Mouse (Mus musculus): ENCODE measurements around the gene Ssc5d.
A peak's percentile ranks its signal among the peaks of the same experiment; 100 is the strongest.
"Not testable (repeated sequence)": the region's sequence is repeated elsewhere in the genome, so short reads cannot be mapped to it uniquely, and the experiment has no call there.

The Ssc5d gene

GRCm38 (mm10) chr7:4925441-4926381 is at the start of gene Ssc5d:
Gene Ssc5d, plus strand, starts transcription at chr7:4925785.
- DNase-seq (ENCODE audit: low spot score) = no peak

GRCm38 (mm10) chr7:4876753-4877221 is 48.8 kb upstream of the Ssc5d start, which contains the start of gene Isoc2a:
Gene Isoc2a, plus strand, starts transcription at chr7:4877153.
- peak; percentile 78 for DNase-seq (ENCODE audit: low spot score)

- no peak for DNase-seq (ENCODE audit: low spot score)
These were observed 48.4 kb upstream of the Ssc5d start for GRCm38 (mm10) chr7:4877226-4877625.

GRCm38 (mm10) chr7:4878186-4878585 is 47.4 kb upstream of the Ssc5d start:
- no peak for DNase-seq (ENCODE audit: low spot score)

GRCm38 (mm10) chr7:4879036-4879435 is 46.5 kb upstream of the Ssc5d start:
- DNase-seq (ENCODE audit: low spot score) = not testable (repeated sequence)

GRCm38 (mm10) chr7:4886680-4887079 is 38.9 kb upstream of the Ssc5d start:
- no peak for DNase-seq (ENCODE audit: low spot score)

- no peak for DNase-seq (ENCODE audit: low spot score)
These were observed 30.4 kb upstream of the Ssc5d start for GRCm38 (mm10) chr7:4895186-4895585.

- no peak for DNase-seq (ENCODE audit: low spot score)
These were observed 26.5 kb upstream of the Ssc5d start for GRCm38 (mm10) chr7:4898851-4899648.

GRCm38 (mm10) chr7:4899649-4900522 is 25.7 kb upstream of the Ssc5d start:
- DNase-seq (ENCODE audit: low spot score) = no peak

GRCm38 (mm10) chr7:4900523-4900851 is 25.1 kb upstream of the Ssc5d start:
- DNase-seq (ENCODE audit: low spot score) = no peak

- no peak for DNase-seq (ENCODE audit: low spot score)
These were observed 24.4 kb upstream of the Ssc5d start for GRCm38 (mm10) chr7:4901171-4901570.

- no peak for DNase-seq (ENCODE audit: low spot score)
These were observed 23.2 kb upstream of the Ssc5d start for GRCm38 (mm10) chr7:4902404-4902803.

- DNase-seq (ENCODE audit: low spot score) = no peak
These were observed 19.1 kb upstream of the Ssc5d start, which contains the start of gene Gm36210 for GRCm38 (mm10) chr7:4906466-4906950. Gene Gm36210, minus strand, starts transcription at chr7:4906516.

- DNase-seq (ENCODE audit: low spot score) = no peak
These were observed 14.0 kb upstream of the Ssc5d start for GRCm38 (mm10) chr7:4911561-4911960.

GRCm38 (mm10) chr7:4912248-4912647 is 13.3 kb upstream of the Ssc5d start:
- DNase-seq (ENCODE audit: low spot score) = no peak

- DNase-seq (ENCODE audit: low spot score) = peak; percentile 89
These were observed 10.4 kb upstream of the Ssc5d start, which contains the start of gene Zfp628 for GRCm38 (mm10) chr7:4915007-4915665. Gene Zfp628, plus strand, starts transcription at chr7:4915217.

GRCm38 (mm10) chr7:4915669-4916416 is 9.7 kb upstream of the Ssc5d start:
- DNase-seq (ENCODE audit: low spot score) = no peak

GRCm38 (mm10) chr7:4917494-4917893 is 8.1 kb upstream of the Ssc5d start:
- DNase-seq (ENCODE audit: low spot score) = no peak

- DNase-seq (ENCODE audit: low spot score) = no peak
These were observed 6.9 kb upstream of the Ssc5d start for GRCm38 (mm10) chr7:4918681-4919080.

GRCm38 (mm10) chr7:4919096-4919495 is 6.5 kb upstream of the Ssc5d start:
- DNase-seq (ENCODE audit: low spot score) = no peak

All from left cerebral cortex, adult 11 months (tissue).